Mouse (Mus musculus): ENCODE measurements around the gene Rdh16f1.
"Not testable (repeated sequence)": the region's sequence is repeated elsewhere in the genome, so short reads cannot be mapped to it uniquely, and the experiment has no call there.

Gene Rdh16f1

DNA sequence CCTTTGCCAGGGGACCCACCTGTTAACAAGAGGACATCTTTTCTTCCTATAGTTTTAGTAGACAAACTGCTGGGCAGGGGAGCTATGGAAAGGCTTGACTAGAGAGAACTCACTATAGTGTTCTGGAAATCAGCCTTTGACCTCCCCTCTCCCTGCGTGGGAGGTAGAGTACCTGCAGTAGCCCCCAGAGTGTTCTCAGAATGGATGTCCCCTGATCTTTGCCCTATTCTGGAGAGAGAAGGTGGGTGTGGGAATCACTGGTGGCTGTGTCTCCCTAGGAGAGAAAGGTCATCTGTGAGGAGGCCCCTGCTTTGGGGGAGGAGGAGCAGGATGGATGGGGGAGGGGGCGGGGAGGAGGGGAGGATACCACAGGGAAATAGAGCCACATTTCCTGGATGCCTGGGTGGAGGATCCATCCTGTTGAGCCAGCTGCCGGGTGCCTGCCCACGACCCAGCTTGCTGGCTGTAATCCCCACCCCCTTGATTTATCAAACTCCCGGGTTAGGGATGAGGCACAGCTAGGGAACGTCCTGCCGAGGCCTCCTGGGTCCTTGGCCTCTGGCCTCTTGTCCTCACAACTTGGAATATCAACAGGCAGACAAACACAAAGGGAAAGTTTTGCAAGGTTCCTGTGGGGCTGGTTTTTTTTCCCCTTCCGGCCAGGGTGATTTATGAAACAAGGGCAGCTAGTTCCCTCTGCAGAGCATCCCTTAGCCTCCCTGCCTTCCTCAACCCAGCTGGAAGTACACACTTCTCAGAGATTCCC lies 10.6 kb upstream of the Rdh16f1 start:
- no peak for DNase-seq (ENCODE audit: low read depth)

DNA sequence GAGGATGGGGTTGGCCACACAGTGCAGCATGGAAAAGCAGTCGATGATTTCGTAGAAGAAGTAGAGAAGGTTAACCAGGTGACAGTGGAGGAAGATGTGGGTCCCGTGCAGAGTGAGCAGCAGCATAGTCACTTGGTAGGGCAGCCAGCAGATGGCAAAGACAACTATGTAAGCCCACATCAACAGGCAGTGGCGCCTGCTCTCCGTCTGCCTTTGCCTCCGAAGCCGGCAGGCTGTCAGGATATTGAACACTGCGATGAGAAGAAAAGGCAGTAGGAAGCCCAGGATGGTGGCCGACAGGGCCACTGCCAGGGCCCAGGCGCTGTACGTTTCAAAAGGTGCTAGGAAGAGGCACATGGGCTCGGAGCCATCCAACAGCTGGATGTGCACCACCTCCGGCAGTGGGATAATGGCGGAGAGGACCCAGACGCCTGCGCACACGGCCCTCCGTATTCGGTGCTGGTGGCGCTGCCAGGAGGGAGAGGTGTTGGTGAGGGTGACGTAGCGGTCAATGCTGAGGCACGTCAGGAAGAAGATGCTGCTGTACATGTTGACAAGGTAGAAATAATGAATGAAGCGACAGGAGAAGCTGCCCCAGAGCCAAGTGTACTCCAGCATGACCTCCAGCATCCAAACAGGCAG lies 9.3 kb upstream of the Rdh16f1 start:
- DNase-seq (ENCODE audit: low read depth): no peak

DNA sequence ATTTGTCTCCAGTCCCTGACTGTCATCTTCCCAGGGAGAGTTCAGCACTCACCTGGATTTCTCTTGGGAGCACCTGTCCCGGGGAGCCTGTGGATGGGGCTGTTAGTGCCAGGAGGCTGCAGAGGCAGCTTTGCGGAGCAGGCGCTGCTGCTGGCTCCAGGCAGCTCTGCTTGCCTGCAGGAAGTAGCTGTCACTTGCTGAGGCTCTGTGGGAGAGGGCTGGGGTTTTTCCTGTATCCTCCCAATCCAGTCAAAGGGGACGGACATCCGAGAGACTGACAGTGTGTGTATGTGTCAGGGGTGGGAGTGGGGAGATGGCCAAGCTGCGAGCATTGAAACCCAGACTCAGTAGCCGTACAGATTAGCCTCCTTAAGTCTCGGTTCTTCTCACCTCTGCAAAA lies 8.0 kb upstream of the Rdh16f1 start, which contains the start of gene Gpr182:
TSS of gene Gpr182 (minus strand) at position 185 of the 400 bp plus-strand sequence.
- DNase-seq (ENCODE audit: low read depth): no peak

DNA sequence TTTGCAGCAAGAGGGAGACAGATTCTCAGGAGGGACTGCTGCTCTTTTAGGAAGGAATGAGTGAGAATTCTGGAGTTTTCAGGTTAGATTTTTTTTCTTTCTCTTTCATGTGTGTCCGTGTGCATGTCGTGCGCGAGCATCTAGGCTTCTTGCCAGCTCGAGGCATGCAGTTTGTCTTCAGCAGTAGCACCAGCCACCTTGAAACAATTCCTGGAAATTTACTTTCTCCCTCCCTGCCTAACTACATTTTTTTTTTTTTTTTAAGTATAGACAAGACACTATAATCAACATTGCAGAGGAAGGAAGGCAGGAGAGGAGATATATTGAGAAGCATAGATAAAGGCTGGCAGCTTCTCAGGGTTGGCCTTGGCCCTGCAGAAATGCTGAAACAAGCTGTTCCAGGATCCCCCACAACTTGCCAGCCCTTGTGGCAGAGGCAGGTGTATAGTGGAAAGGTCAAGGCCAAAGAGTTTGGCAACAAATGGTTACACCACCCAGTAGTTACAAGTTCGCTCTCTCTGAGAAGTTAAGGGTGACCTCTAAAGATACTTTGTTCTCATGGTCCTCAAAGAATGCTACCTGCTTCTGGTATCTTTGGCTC lies 4.9 kb upstream of the Rdh16f1 start:
- DNase-seq (ENCODE audit: low read depth): no peak

DNA sequence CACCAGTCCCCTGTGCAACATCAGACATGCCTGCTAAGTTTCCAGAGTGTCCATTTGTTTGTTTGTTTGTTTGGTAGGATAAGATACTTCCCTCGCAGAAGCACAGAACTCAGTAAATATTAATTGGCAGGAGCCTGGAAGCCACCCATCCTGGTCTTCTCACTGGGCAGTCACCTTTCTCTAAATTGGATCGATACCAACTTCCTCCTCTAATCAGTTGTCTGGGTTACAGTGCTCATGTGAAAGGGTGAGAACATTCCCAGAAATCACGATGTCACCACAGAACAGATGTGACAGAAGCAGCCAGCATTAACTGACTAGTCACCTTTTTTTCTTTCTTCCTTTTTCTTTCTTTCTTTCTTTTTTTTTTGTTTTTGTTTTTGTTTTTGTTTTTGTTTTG lies 4.3 kb upstream of the Rdh16f1 start:
- no peak for DNase-seq (ENCODE audit: low read depth)

DNA sequence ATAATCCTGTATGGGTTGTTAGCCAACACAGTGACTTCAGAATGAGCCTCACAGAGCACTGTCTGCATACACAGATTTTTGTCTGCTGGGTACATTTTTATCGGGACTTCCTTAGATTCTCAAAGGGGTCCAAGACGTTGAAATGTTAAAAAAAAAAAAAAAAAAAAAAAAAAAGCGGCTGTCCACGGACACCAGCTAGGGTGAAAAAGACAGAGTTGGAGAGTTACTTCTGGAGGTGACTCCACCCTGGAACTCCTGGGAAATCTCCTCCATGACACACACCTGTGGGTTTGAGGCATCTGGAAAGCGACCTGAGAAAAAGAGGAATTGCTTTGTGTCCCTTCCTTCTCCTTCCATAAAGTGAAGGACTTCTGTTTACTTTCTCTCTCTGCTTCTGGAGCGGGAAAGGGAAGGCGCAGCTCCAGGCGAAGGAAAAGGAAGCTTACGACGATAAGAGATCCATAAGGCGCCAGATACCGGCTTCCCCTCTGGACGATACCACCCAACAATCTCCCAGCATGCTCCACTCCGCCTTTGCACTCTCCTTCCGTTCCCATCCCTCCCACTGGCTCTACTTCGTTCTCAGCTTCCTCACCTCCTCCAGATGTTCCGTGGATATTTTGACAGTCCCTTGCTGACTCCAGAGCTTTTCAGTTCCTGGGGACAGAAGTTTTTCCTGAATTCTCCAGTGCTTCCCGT lies 3.7 kb upstream of the Rdh16f1 start:
- DNase-seq (ENCODE audit: low read depth): no peak

DNA sequence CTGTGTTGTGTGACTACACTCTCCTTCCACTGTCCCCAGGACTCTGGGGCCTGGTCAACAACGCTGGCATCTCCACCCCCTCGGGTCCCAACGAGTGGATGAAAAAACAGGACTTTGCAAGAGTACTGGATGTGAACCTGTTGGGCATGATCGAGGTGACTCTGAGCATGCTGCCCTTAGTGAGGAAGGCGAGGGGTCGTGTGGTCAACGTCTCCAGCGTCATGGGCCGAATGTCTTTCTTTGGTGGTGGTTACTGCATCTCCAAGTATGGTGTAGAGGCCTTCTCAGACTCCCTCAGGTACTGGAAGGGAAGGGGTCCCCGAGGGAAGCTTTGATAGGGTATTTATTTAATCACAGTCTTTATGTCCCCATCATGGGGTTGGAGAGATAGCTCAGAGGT lies 3.3 kb downstream of the Rdh16f1 start:
- not testable (repeated sequence) for DNase-seq (ENCODE audit: low read depth)

DNA sequence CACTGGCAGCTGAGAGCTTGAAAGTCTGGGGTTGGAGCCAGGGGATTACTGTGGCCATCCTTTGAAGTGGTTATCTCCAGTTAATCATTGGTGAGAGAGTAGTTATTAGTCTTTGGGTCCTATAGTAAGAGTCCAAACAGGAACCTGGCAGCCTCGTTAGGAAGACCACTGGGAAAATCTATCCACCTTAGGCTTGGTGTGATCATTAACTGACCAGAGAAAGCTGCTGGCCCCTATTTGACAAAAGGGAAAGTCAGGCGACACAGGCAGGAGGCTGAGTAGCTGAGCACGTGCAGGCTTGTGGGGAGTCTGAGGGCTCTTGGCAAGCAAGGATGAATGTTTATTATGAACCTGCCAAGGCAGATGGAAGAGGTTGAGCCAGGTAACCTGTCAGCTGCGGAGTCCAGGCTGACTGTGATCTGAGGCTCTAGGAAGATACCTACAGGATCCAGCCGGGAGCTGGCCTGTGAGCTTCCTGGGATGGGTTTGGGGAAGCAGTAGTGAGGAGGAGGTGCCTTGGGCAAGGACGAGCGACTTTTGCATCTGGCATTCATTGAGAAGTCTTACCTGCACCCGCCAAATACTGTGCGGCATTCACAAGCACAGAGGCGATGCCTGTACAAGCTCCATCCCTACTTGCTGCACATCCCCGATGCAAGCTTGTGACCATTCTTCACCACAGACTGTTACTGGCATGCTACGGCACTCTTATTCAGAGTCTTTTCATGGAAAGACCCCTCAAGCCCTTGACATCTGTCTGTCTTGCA lies 4.5 kb downstream of the Rdh16f1 start:
- no peak for DNase-seq (ENCODE audit: low read depth)

DNA sequence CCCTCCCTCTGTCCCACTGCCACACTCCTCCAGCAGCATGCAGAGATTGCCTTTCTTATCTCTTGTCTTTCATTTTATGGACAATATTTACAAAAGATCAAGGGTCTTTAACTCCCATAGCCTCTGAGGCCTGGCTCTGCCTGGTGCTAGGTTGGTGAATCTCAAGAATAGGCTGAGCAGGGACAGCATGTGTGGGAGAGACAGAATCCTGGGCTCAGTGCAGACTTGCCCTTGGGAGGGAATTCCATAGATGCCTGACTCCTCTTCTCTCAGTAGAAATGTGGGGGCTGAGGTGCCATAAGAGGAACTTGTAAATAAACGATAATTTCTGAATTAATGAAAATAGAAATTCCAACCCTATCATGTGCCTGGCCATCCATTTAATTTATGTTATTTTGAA lies 7.0 kb downstream of the Rdh16f1 start:
- DNase-seq (ENCODE audit: low read depth): no peak

DNA sequence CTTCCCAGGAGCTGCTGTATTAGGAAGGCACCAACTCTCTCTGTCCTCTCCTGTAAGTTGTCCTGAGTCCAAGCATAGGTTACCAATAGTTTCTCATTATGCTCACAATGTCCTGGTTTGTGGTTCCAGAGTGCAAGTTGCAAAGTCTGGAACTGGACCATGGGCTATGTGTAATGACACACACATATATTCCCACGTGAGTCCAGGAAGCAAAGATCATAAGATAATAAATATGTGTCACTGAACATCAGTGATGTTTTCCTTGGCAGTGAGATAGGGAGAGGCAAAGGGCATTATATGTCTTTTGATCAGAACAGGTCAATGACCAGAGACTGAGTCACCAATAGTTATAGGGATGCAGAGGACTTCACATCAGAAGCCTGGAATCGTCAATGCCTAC lies 16.4 kb downstream of the Rdh16f1 start, which contains the start of gene Rdh9:
TSS of gene Rdh9 (plus strand) at position 376 of the 400 bp plus-strand sequence.
- DNase-seq (ENCODE audit: low read depth): no peak

DNA sequence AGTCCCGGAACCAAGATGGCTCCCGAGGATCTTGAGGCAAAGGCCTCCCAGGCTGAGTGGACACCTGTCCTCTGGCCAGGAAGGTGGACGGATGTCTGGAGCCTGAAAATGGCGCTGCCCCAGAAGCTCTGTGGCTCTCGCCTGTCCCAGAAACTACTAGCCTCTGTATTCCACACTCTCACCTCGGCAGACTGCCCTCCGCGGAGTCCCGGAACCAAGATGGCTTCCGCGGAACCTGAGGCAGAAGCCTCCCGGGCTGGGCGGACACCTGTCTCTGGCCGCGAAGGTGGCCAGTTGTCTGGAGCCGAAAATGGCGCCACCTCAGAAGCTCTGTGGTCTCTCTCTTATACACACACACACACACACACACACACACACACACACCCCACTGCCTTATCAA lies 22.7 kb downstream of the Rdh16f1 start:
- DNase-seq (ENCODE audit: low read depth): not testable (repeated sequence)

DNA sequence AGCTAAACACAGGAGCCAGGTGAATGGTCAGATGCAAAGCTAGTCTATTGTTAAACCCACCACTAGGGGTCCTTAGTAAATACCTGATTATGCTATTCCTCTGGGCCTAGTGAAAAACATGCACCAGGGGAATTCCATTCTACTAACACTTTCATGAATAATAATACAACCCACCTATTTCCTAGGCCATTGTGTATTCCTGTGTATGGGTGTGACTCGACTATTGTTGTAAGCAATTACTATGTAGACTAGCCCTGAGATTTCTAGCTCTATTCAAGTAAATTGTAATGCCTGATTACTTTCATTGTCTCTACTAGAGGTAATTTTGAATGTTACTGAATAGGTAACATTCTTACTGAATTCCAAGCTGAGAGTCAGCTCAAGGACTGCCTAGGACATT lies 25.8 kb downstream of the Rdh16f1 start:
- not testable (repeated sequence) for DNase-seq (ENCODE audit: low read depth)

DNA sequence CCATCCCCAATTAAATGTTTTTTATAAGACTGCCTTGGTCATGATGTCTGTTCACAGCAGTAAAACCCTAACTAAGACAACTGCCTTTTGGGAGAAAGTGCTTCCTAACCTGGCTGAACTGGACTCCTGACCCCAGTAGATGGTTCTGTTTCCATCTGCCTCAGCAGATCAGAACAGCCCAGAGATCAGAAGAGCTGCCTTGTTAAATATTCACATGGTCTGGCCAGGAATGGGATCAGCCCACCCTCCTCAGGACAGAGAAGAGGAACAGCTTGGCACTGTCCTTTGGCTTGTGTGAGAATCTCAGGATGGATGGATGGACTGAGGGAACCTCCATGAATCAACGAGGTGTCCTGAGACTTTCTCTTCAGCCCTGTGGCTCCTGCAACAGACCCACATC lies 39.7 kb downstream of the Rdh16f1 start:
- no peak for DNase-seq (ENCODE audit: low read depth)

DNA sequence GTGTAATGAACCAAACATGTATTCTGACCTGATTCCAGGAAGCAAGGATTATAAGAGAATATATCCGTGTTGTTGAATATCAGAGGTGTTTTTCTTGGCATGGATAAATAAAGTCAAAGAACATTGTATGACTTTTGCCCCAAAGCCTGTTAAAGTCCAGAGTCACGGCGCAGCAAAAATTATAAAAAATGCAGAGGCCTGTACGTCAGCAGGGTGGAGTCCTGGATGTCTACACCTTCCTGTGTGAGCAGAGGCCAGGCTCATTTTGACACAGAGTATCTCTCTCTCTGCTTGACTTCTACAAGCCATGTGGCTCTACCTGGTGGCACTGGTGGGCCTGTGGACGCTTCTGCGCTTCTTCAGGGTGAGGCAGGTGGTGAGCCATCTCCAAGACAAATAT lies 41.3 kb downstream of the Rdh16f1 start, which contains the start of gene Rdh16:
TSS of gene Rdh16 (plus strand) at position 262 of the 400 bp plus-strand sequence.
- DNase-seq (ENCODE audit: low read depth): no peak

DNA sequence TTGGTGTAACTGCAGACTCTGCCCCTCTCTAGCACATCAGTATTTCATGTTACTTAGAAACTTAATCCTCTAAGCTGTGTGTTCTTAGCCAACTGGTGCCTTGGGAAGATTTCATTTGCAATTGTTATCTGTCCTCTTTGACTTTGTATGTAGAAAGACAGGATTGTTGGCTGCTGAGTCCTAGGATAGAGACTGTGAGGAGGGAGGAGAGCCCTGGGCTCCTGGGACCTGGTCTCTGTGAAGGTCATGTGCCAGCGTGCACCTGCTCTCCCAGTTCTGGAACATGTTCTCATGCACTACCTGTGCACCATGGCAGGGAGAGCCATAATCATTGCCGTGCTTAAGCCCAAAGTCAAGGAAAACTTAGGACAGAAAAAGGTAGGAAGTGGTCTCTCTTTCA lies 42.0 kb downstream of the Rdh16f1 start:
- no peak for DNase-seq (ENCODE audit: low read depth)

DNA sequence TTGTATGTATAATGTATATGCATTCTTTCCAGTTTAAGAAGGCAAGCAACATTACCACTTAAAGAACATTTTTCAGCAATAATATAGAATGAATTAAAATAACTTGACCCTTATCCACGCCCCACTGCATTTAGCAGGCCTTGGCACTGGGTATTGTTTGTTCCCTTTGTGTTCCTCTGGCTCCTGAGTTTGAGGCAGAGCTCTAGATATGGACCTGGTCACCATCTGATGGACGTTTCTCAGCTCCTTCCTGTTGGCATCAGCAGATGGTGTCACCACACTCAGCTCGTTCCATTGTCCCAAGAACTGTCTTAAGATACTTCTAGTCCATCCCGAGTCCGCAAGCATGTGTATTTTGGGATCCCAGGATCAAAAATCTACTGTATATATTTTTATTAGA lies 42.6 kb downstream of the Rdh16f1 start:
- no peak for DNase-seq (ENCODE audit: low read depth)

DNA sequence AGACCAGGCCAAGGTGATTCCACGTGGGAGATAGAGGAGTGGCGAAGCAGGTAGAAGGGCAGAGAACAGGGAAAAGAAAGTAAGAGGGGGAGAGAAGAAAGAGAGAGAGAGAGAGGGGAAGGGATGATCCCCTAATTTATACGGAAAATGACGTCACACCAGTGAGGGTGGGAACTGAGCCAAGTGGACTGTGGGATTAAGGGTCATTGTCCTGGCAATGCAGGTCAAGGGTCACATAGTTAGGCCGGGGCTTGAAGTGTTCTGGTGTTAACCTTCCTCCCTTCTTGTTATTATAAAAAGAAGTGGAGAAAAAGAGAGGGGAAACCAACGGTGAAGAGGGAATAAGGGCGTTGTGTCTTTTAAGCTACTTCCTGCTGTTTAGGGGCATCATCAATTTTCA lies 44.8 kb downstream of the Rdh16f1 start:
- DNase-seq (ENCODE audit: low read depth): no peak

DNA sequence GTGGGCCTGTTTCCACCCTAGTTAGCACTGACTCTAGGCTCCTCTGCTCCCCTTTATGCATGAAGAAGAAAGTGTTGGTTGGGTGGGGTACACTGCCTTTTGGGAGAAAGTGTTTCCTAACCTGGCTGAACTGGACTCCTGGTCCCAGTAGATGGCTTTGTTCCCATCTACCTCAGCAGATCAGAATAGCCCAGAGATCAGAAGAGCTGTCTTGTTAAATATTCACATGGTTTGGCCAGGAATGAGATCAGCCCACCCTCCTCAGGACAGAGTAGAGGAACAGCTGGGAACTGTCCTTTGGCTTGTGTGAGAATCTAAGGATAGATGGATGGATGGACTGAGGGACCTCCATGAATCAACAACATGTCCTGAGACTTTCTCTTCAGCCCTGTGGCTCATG lies 56.3 kb downstream of the Rdh16f1 start:
- no peak for DNase-seq (ENCODE audit: low read depth)

DNA sequence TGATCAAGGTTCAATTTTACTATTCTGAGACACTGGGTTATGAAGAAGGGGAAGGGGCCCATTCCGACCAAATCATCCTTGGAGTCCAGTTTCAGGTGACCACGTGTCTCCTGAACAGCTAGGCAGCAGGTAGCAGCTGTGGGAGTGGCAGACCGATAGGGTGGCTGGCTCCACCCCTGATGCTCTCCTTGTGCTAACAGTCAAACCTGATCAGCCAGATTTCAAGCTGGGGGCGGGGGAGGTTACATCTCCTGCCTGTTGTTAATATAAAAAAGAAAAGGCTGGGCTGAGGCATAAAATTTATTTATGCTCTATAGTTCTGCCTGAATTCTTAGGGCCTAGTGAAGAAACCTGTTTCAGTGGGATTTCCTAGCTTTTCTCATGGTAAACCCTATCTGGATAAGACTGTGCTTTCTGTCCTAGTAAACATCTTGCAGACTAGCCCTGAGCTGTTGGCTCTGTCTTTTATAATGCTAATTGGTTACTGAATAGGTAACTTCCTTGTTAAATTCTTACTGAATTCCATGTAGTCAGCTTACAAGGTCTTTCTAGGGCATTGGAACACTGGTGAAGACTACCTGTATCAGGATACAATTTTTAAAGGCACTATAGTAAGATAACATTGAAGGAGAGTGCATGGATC lies 57.8 kb downstream of the Rdh16f1 start:
- not testable (repeated sequence) for DNase-seq (ENCODE audit: low read depth)

DNA sequence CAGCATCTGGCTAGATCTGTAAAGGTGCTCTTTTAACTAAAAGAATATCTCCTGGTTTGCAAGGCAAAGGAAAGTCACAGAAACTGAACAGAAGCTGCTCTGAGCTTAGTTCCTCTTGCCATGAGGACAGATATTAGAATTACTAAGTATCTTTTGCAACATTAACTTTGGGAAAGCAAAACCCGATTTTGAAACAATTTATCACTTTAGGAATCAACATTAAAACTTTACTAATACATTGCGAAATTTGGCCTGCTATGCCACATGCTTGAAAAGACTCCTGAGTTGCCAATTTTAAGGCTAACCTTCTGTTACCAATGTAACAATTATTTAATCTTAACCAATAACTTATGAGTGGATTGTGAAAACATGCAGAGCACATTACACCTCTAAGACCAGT lies 62.2 kb downstream of the Rdh16f1 start:
- DNase-seq (ENCODE audit: low read depth): not testable (repeated sequence)

DNA sequence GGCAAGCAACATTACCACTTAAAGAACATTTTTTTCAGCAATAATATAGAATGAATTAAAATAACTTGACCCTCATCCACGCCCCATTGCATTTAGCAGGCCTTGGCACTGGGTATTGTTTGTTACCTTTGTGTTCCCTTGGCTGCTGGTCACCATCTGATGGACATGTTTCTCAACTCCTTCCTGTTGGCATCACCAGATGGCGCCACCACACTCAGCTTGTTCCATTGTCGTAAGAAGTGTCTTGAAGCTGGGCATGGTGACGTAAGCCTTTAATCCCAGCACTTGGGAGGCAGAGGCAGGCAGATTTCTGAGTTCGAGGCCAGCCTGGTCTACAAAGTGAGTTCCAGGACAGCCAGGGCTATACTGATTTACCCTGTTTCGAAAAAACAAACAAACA lies 65.8 kb downstream of the Rdh16f1 start:
- DNase-seq (ENCODE audit: low read depth): no peak

Data from c-Kit-positive CD71-negative TER-119-negative erythroid progenitor cells, embryonic 14.5 days (primary cell).